Mouse (Mus musculus) G1E (cell line): Measurements from ENCODE around the gene Cables2. TPM values are rescaled to one million over a fixed set of nuclear protein-coding genes. Genes with fewer than 3 reads are reported as not detected.

Experiments used
- ATAC-seq: 2 replicates; pipeline ENCODE4 v1.8.0; 2016; ENCODE audit warnings: mild to moderate bottlenecking; ENCODE audit not compliant: insufficient number of reproducible peaks, poor library complexity, low FRiP score, severe bottlenecking; ENCODE audit errors: extremely low read depth
- DNase-seq: peaks from one replicate; pipeline ENCODE4 v3.0.0; 2012; ENCODE audit warnings: low spot score
- H3K27me3 ChIP-seq: 2 replicates; pipeline ENCODE4 v1.6.1; 2012; ENCODE audit warnings: mild to moderate bottlenecking, low read length, inconsistent platforms; ENCODE audit not compliant: insufficient read depth
- H3K36me3 ChIP-seq: replicated peaks from 2 replicates; pipeline ENCODE3; 2012; ENCODE audit warnings: mild to moderate bottlenecking, inconsistent platforms
- H3K4me1 ChIP-seq: 2 replicates; pipeline ENCODE4 v1.6.1; 2012; ENCODE audit warnings: low read depth, low read length, inconsistent platforms, mixed read lengths; ENCODE audit not compliant: insufficient read depth
- H3K4me3 ChIP-seq: 2 replicates; pipeline ENCODE4 v1.5.1; 2012; ENCODE audit warnings: low read depth, mild to moderate bottlenecking, inconsistent platforms, low read length, moderate library complexity, mixed read lengths
- H3K9me3 ChIP-seq: replicated peaks from 2 replicates; pipeline ENCODE4 v1.6.1; 2012; ENCODE audit warnings: inconsistent platforms
- CTCF ChIP-seq: IDR thresholded peaks from 2 replicates; pipeline ENCODE4 v1.5.1; 2012; ENCODE audit warnings: low read depth, low read length, inconsistent platforms, mixed read lengths
- GATA1 ChIP-seq: IDR thresholded peaks from 2 replicates; pipeline ENCODE4 v1.6.1; 2012; ENCODE audit warnings: borderline replicate concordance, low read length, inconsistent platforms, mixed read lengths
- GATA2 ChIP-seq: IDR thresholded peaks from 2 replicates; pipeline ENCODE4 v1.6.1; 2012; ENCODE audit warnings: low read depth, low read length, inconsistent platforms, borderline replicate concordance
- POLR2AphosphoS5 ChIP-seq: IDR thresholded peaks from 2 replicates; pipeline ENCODE4 v1.6.1; 2012; ENCODE audit warnings: low read depth, low read length, inconsistent platforms; ENCODE audit not compliant: insufficient replicate concordance
- TAL1 ChIP-seq: conservative IDR thresholded peaks from 2 replicates; pipeline ENCODE4 v1.6.1; 2012; ENCODE audit warnings: low read depth, low read length, inconsistent platforms, mixed read lengths
- polyA plus RNA-seq: library from polyadenylated mRNA; stranded (reverse); fragments of >175 nt; gene quantifications from 2 replicates; pipeline ENCODE4 v1.2.3, GENCODE M21; 2012
- total RNA-seq, 2 experiments: library from RNA; stranded (forward) in 1 of 2; stranded (reverse) in 1 of 2; fragments of 200-1000 nt in 1 of 2; fragments of >200 nt in 1 of 2; fragmentation: Nextera tagmentation in 1 of 2; gene quantifications; 2 replicates each; pipeline ENCODE4 v1.2.3; 2014 to 2017

The Cables2 gene
- total and polyA plus RNA-seq, 3 experiments: 8.7 to 14.5 (median 9.7) TPM

DNA sequence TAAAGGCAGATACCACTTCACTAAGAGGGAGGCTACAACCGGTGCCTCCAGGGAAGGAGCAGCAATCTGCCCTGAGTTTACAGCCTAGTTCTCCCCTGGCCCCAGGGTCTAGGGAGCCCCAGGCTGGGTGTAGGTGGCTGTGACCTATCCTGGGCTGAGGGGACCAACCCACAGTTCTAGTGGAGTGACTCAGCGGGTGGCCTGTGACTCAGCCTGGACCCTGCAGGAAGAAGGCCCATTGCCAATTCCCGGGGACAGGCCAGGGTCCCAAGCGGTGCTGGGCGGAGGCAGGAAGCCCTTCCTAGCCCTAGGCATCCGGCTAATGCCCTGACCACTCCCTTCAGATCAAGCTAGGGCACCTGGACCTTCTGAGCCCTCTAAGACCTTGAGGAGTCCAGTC is 57.3 kb downstream of the Cables2 start:
- Histone ChIP-seq H3K27me3 (no peaks in the 10 kb centered on the region), H3K36me3 (peaks cover 99% of the 10 kb centered on the region), H3K4me1 (peaks cover 67% of the 10 kb centered on the region), H3K9me3 (peaks cover 14% of the 10 kb centered on the region), H3K4me3 (peak overlapping the region; percentile 40; the same call in 1 of the 2 replicates)
- DNase-seq (peak; percentile 70), ATAC-seq (peak; percentile 72)
- no peak for TF ChIP-seq GATA1
- TF ChIP-seq TAL1: no peak
- no peak for TF ChIP-seq POLR2AphosphoS5
- no peak for TF ChIP-seq GATA2
- TF ChIP-seq CTCF: no peak

DNA sequence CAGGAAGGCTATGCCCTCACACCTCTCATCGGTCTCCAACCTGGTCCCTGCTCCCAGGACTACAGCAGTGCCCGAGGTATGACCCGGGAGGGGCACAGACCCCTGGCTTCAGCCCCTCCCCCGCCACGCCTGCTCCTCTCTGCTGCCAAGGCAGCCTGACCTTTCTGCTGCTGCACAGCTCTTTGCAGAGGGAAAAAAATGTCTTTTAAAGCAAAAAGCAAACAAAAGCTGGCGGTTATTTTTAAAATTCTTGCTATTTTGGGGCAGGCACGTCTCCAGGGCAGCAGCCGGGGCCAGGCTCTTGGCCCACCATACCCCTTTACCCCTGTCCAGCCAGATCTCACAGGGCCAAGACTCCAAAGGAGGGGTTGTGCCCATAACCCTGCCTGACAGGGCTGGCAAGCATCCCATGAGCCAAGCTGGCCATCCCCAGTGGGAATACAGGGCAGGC is 58.3 kb downstream of the Cables2 start:
- Histone ChIP-seq H3K4me3 (no peak overlapping the region; the same call in 1 of the 2 replicates), H3K9me3 (peaks cover 14% of the 10 kb centered on the region), H3K36me3 (peaks cover 97% of the 10 kb centered on the region), H3K4me1 (peaks cover 62% of the 10 kb centered on the region), H3K27me3 (no peaks in the 10 kb centered on the region)
- no peak for DNase-seq
- no peak for ATAC-seq
- TF ChIP-seq GATA1: no peak
- TF ChIP-seq CTCF: no peak
- TF ChIP-seq TAL1: no peak
- no peak for TF ChIP-seq GATA2

DNA sequence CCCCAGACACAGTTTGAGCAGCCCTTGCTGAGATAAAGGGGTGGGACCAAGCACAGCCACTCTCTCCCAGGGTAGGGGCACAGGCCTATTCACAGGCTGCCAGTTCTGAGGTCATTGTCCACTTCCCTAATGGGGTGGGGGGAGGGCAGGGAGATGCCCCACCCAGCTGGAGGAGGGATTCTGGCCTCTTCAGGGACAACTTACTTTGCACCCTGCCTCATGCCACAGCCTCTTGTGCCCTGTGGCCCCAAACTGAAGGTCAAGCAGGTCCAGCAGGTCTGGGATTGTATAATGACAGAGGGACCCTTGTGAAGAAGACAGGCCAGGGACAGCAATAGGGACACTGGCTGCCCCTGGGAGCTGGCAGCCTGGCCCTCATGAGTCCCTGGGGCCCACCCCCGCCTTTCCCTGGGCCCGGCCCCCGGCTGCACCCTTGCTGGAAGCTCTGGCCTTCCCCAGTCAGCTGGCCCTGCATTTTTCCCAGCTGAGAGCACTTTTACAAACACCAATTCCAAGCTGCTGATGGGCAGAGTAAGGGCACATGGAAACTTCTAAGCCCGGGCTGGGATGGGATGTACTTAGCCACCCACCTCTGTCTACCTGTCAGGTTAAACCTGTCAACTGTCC is 58.8 kb downstream of the Cables2 start:
- Histone ChIP-seq H3K27me3 (no peaks in the 10 kb centered on the region), H3K4me1 (peaks cover 56% of the 10 kb centered on the region), H3K36me3 (peaks cover 97% of the 10 kb centered on the region), H3K9me3 (peaks cover 14% of the 10 kb centered on the region), H3K4me3 (no peak overlapping the region; the same call in 1 of the 2 replicates)
- ATAC-seq (no peak), DNase-seq (no peak)
- TF ChIP-seq GATA1: no peak
- no peak for TF ChIP-seq TAL1
- TF ChIP-seq GATA2: no peak
- TF ChIP-seq CTCF: no peak
- TF ChIP-seq POLR2AphosphoS5: no peak

DNA sequence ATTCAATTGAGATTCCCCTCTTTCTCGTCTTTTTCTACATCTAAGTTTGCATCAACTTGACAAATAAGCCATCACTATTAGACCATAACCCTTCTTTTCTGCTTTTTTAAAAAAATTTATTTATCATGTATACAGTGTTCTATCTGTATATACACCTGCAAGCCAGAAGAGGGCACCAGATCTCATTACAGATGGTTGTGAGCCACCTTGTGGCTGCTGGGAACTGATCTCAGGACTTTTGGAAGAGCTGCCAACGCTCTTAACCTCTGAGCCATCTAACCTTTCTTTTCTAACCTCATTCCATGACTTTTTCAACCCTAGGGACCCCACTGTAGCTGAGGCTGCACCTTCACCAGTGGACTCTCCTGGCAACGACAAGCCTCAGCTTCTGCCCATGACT is 61.0 kb downstream of the Cables2 start:
- Histone ChIP-seq H3K4me1 (peaks cover 43% of the 10 kb centered on the region), H3K27me3 (no peaks in the 10 kb centered on the region), H3K36me3 (peaks cover 96% of the 10 kb centered on the region), H3K9me3 (peaks cover 14% of the 10 kb centered on the region), H3K4me3 (no peak overlapping the region)
- DNase-seq (no peak), ATAC-seq (no peak)
- TF ChIP-seq GATA1 (no peak), TAL1 (no peak), GATA2 (no peak), CTCF (no peak)

DNA sequence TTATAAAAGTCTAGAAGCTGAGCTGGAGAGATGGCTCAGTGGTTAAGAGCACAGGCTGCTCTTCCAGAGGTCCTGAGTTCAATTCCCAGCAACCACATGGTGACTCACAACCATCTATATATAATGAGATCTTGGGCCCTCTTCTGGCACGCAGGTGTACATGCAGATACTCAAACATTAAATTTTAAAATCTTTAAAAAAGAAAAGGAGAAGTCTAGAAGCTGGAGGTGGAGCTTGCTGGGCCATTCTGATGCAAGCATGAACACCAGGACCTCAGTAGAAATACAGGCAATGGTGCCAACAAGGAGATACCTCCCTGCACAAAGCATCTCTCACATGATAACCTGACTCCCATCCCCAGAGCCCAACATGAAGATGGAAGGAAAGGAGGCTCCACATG is 64.3 kb downstream of the Cables2 start:
- Histone ChIP-seq H3K36me3 (peaks cover 96% of the 10 kb centered on the region), H3K4me1 (peaks cover 12% of the 10 kb centered on the region), H3K4me3 (no peak overlapping the region), H3K9me3 (peaks cover 14% of the 10 kb centered on the region), H3K27me3 (no peaks in the 10 kb centered on the region)
- DNase-seq: no peak
- TF ChIP-seq CTCF (no peak), TAL1 (no peak), GATA2 (no peak), POLR2AphosphoS5 (no peak), GATA1 (no peak)
- ATAC-seq: no peak

Other genes starting within 250 kb of the Cables2 start
- 19.9 and 27.5 TPM in 2 replicates for gene Lsm14b, start 248.5 kb downstream of the Cables2 start, total RNA-seq (2014; fragmentation: Nextera tagmentation)
- 39.2 and 41.1 TPM in 2 replicates for gene Lsm14b, start 248.5 kb downstream of the Cables2 start, total RNA-seq (2017)
- gene Lsm14b, start 248.5 kb downstream of the Cables2 start, polyA plus RNA-seq: 44.4 and 57.6 TPM in 2 replicates
- gene Psma7, start 231.1 kb downstream of the Cables2 start, total RNA-seq (2014; fragmentation: Nextera tagmentation): 144 and 148 TPM in 2 replicates
- 305 TPM in 2 replicates for gene Psma7, start 231.1 kb downstream of the Cables2 start, total RNA-seq (2017)
- gene Psma7, start 231.1 kb downstream of the Cables2 start, polyA plus RNA-seq: 81.2 and 94.1 TPM in 2 replicates
- gene Ss18l1, start 231.0 kb downstream of the Cables2 start, total RNA-seq (2014; fragmentation: Nextera tagmentation): 3.7 and 4.3 TPM in 2 replicates
- gene Ss18l1, start 231.0 kb downstream of the Cables2 start, total RNA-seq (2017): 3.9 and 4.2 TPM in 2 replicates
- gene Ss18l1, start 231.0 kb downstream of the Cables2 start, polyA plus RNA-seq: 2.4 and 2.5 TPM in 2 replicates
- gene Mtg2, start 202.9 kb downstream of the Cables2 start, total RNA-seq (2014; fragmentation: Nextera tagmentation): 11.0 and 12.3 TPM in 2 replicates
- 21.7 and 24.8 TPM in 2 replicates for gene Mtg2, start 202.9 kb downstream of the Cables2 start, total RNA-seq (2017)
- gene Mtg2, start 202.9 kb downstream of the Cables2 start, polyA plus RNA-seq: 12.9 and 14.8 TPM in 2 replicates
- not detected in 2 replicates for gene Hrh3, start 169.0 kb downstream of the Cables2 start, total RNA-seq (2014; fragmentation: Nextera tagmentation)
- gene Hrh3, start 169.0 kb downstream of the Cables2 start, total RNA-seq (2017): 0.11 TPM in 1 of 2 replicates, not detected in the other
- not detected in 2 replicates for gene Hrh3, start 169.0 kb downstream of the Cables2 start, polyA plus RNA-seq
- 20.9 and 25.6 TPM in 2 replicates for gene Osbpl2, start 154.2 kb downstream of the Cables2 start, total RNA-seq (2014; fragmentation: Nextera tagmentation)
- gene Osbpl2, start 154.2 kb downstream of the Cables2 start, total RNA-seq (2017): 24.5 and 25.0 TPM in 2 replicates
- 16.3 and 22.0 TPM in 2 replicates for gene Osbpl2, start 154.2 kb downstream of the Cables2 start, polyA plus RNA-seq
- 140 and 155 TPM in 2 replicates for gene Adrm1, start 102.0 kb downstream of the Cables2 start, total RNA-seq (2014; fragmentation: Nextera tagmentation)
- 66.4 and 74.4 TPM in 2 replicates for gene Adrm1, start 102.0 kb downstream of the Cables2 start, total RNA-seq (2017)
- 554 and 822 TPM in 2 replicates for gene Adrm1, start 102.0 kb downstream of the Cables2 start, polyA plus RNA-seq
- 65.1 and 99.6 TPM in 2 replicates for gene Lama5, start 47.6 kb downstream of the Cables2 start, total RNA-seq (2014; fragmentation: Nextera tagmentation)
- gene Lama5, start 47.6 kb downstream of the Cables2 start, total RNA-seq (2017): 25.4 and 25.5 TPM in 2 replicates
- 64.8 and 69.2 TPM in 2 replicates for gene Lama5, start 47.6 kb downstream of the Cables2 start, polyA plus RNA-seq
- 629 and 653 TPM in 2 replicates for gene Rps21, start 16.1 kb downstream of the Cables2 start, total RNA-seq (2014; fragmentation: Nextera tagmentation)
- gene Rps21, start 16.1 kb downstream of the Cables2 start, total RNA-seq (2017): 2,631 and 2,791 TPM in 2 replicates
- 384 and 1,622 TPM in 2 replicates for gene Rps21, start 16.1 kb downstream of the Cables2 start, polyA plus RNA-seq
- gene Rbbp8nl, start 16.4 kb upstream of the Cables2 start, total RNA-seq (2014; fragmentation: Nextera tagmentation): not detected in 2 replicates
- 0.11 TPM in 1 of 2 replicates, not detected in the other for gene Rbbp8nl, start 16.4 kb upstream of the Cables2 start, total RNA-seq (2017)
- gene Rbbp8nl, start 16.4 kb upstream of the Cables2 start, polyA plus RNA-seq: not detected in 2 replicates
- gene Gata5, start 61.2 kb upstream of the Cables2 start, total RNA-seq (2014; fragmentation: Nextera tagmentation): not detected in 2 replicates
- 0.11 TPM in 1 of 2 replicates, not detected in the other for gene Gata5, start 61.2 kb upstream of the Cables2 start, total RNA-seq (2017)
- gene Gata5, start 61.2 kb upstream of the Cables2 start, polyA plus RNA-seq: not detected in 2 replicates
- gene Slco4a1, start 182.7 kb upstream of the Cables2 start, total RNA-seq (2014; fragmentation: Nextera tagmentation): not detected in 2 replicates
- gene Slco4a1, start 182.7 kb upstream of the Cables2 start, total RNA-seq (2017): 0.11 TPM in 1 of 2 replicates, not detected in the other
- not detected in 2 replicates for gene Slco4a1, start 182.7 kb upstream of the Cables2 start, polyA plus RNA-seq
- gene Ntsr1, start 226.5 kb upstream of the Cables2 start, total RNA-seq (2014; fragmentation: Nextera tagmentation): not detected in 2 replicates
- gene Ntsr1, start 226.5 kb upstream of the Cables2 start, total RNA-seq (2017): 0.05 TPM in 1 of 2 replicates, not detected in the other
- gene Ntsr1, start 226.5 kb upstream of the Cables2 start, polyA plus RNA-seq: not detected in 2 replicates